Mouse (Mus musculus) heart, postnatal 0 days (tissue): ENCODE results near the gene St8sia1.

Experiments
- CTCF ChIP-seq: IDR thresholded peaks from 2 replicates; pipeline ENCODE4 v1.5.1; 2016; ENCODE audit warnings: antibody characterized with exemption, control low read depth, low read depth
- EP300 ChIP-seq: IDR thresholded peaks from 2 replicates; pipeline ENCODE4 v1.6.1; 2016; ENCODE audit warnings: antibody characterized with exemption, low read depth

GRCm38 (mm10) chr6:142865199-142865598, 99.1 kb downstream of the St8sia1 start:
- TF ChIP-seq CTCF (no peak), EP300 (no peak)
